Mouse (Mus musculus): Measurements from ENCODE around the gene Rps8. TPM values are rescaled to one million over a fixed set of nuclear protein-coding genes. Genes with fewer than 3 reads are reported as not detected.

Gene Rps8
- polyA plus RNA-seq, 1 experiment from 2014 or later, result 1,111 TPM

DNA sequence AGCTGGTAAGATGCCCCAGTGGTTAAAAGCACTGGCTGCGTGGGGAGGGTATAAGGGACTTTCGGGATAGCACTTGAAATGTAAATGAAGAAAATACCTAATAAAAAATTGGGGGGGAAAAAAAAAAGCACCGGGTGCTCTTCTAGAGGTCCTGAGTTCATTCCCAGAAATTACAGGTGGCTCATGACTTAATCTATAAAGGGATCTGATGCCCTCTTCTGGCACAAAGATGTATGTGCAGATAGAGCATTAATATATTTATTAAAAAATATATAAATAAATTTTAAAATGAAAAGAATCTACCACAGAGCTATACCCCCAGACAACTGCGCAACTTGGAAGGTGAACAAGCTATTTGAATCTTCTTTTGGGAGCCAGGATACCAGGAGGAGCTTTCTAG is 15.4 kb downstream of the Rps8 start:
- no peak overlapping the region for H3K4me2 ChIP-seq (ENCODE audit: low read depth, severe bottlenecking)
- H3K4me3 ChIP-seq (ENCODE audit: low read depth, low read length), result no peak overlapping the region
- DNase-seq (ENCODE audit: low spot score) (no peak), ATAC-seq (ENCODE audit: insufficient number of reproducible peaks, low FRiP score, low TSS enrichment, low read depth) (no peak)
- H3K9me3 ChIP-seq (ENCODE audit: control insufficient read depth, low read length), result no peaks in the 10 kb centered on the region
- no peak overlapping the region for H3K9ac ChIP-seq (ENCODE audit: low read length)
- H3K4me1 ChIP-seq (ENCODE audit: control insufficient read depth, insufficient read depth, low read length), result no peaks in the 10 kb centered on the region
- H3K27ac ChIP-seq (replicated peaks; ENCODE audit: low read depth, low read length), result no peak overlapping the region
- 36% methylated on average over 4 of the region's 4 CpGs for WGBS
- no peaks in the 10 kb centered on the region for H3K27me3 ChIP-seq (ENCODE audit: control insufficient read depth, insufficient read depth, low read length)
- no peaks in the 10 kb centered on the region for H3K36me3 ChIP-seq (ENCODE audit: control insufficient read depth, insufficient read depth, low read length)

DNA sequence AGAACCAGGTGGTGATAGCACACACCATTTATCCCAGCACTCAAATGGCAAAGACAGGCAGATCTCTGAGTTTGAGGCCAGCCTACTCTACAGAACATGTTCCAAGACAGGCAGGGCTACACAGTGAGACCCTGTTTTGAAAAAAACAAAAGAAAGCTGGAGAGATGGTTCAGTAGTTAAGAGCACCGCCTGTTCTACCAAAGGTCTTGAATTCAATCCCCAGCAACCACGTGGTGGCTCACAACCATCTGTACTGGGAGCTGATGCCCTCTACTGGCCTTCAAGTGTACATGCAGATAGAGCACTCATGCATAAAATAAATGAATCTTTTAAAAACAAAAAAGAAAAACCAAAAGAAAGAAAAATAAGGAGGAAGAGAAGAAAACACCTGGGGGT is 16.8 kb downstream of the Rps8 start:
- no peak overlapping the region for H3K4me3 ChIP-seq (ENCODE audit: low read depth, low read length)
- no peaks in the 10 kb centered on the region for H3K4me1 ChIP-seq (ENCODE audit: control insufficient read depth, insufficient read depth, low read length)
- DNase-seq (ENCODE audit: low spot score), result no peak
- no peak overlapping the region for H3K4me2 ChIP-seq (ENCODE audit: low read depth, severe bottlenecking)
- H3K27me3 ChIP-seq (ENCODE audit: control insufficient read depth, insufficient read depth, low read length), result no peaks in the 10 kb centered on the region
- H3K27ac ChIP-seq (replicated peaks; ENCODE audit: low read depth, low read length), result no peak overlapping the region
- H3K9ac ChIP-seq (ENCODE audit: low read length), result no peak overlapping the region
- H3K36me3 ChIP-seq (ENCODE audit: control insufficient read depth, insufficient read depth, low read length), result no peaks in the 10 kb centered on the region
- H3K9me3 ChIP-seq (ENCODE audit: control insufficient read depth, low read length), result no peaks in the 10 kb centered on the region
- no peak for ATAC-seq (ENCODE audit: insufficient number of reproducible peaks, low FRiP score, low TSS enrichment, low read depth)
- 6% methylated on average over 2 of the region's 2 CpGs for WGBS

DNA sequence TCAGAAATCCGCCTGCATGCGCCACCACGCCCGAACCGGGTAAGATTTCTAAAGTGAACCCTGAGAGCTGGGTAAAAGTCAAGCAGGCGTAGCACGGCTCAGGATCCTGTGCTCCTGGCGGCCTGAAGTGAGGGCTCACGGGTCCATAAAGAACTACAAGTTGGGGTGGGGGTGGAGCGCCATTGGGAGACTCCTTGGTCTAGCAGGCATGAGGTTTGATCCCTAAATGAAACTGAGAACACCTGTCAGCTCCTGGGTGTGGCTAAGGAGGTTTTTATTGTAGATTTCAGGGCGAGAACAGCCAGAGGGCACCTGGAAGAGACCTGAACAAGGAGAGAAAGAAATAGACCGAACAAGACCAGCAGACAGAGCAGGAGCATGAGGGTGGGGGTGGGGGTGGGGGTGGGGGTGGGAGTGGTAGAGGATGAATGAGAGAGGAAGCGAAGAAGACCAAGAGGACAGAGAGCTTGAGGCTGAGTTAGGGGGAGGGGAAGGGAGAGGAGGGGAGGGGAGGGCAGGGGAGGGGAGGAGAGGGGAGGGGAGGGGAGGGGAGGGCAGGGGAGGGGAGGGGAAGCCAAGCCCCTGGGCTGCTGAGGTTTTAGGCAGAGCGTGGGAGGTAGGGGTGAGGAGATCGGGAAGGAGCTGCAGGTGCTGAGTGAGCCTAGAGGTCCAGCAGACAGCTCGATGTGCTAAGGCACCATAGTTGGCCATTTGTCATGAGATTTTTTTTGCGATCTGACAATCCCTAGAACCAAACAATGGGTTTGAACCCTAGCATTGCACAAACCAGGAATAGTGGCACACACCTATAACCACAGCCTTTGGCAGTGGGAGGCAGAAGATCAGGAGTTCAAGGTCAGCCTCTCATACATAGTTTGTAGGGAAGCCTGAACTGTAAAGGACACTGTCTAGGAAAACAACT is 17.5 kb downstream of the Rps8 start:
- ATAC-seq (ENCODE audit: insufficient number of reproducible peaks, low FRiP score, low TSS enrichment, low read depth), result no peak
- WGBS, result 67% methylated on average over 16 of the region's 17 CpGs
- no peak overlapping the region for H3K27ac ChIP-seq (replicated peaks; ENCODE audit: low read depth, low read length)

DNA sequence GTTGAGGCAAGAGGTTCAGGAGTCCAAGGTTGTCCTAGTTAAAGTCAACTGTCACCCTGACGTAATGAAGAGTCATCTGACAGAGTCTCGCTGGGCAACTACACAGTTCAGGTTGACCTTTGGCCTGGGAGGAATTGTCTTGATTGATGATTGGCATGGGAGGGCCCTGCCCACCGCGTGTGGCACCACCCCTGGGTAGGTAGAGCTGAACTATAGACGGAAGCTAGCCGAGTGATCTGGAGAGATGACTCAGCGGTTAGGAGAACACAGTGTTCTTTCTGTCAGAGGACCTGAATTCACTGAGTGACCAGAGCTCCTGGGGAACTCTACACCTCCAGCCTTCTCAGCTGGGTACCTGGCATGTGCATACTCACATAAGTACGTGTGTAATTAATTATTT is 20.0 kb downstream of the Rps8 start:
- ATAC-seq (ENCODE audit: insufficient number of reproducible peaks, low FRiP score, low TSS enrichment, low read depth) (no peak), DNase-seq (ENCODE audit: low spot score) (no peak)
- Histone ChIP-seq H3K9me3 (ENCODE audit: control insufficient read depth, low read length) (no peaks in the 10 kb centered on the region), H3K27me3 (ENCODE audit: control insufficient read depth, insufficient read depth, low read length) (peaks cover 22% of the 10 kb centered on the region), H3K4me1 (ENCODE audit: control insufficient read depth, insufficient read depth, low read length) (0 out of 2 replicates have a peak, but pooled peaks cover 4% of the 10 kb centered on the region), H3K4me3 (ENCODE audit: low read depth, low read length) (no peak overlapping the region), H3K36me3 (ENCODE audit: control insufficient read depth, insufficient read depth, low read length) (0 out of 2 replicates have a peak, but pooled peaks cover 2% of the 10 kb centered on the region), H3K4me2 (ENCODE audit: low read depth, severe bottlenecking) (no peak overlapping the region), H3K9ac (ENCODE audit: low read length) (no peak overlapping the region), H3K27ac (replicated peaks; ENCODE audit: low read depth, low read length) (no peak overlapping the region)
- 26% methylated on average over 8 of the region's 8 CpGs for WGBS

More for the DNA sequence above, 17.5 kb downstream of the Rps8 start:
- DNase-seq (ENCODE audit: low spot score), result no peak
- Histone ChIP-seq H3K9me3 (ENCODE audit: control insufficient read depth, low read length) (no peaks in the 10 kb centered on the region), H3K9ac (ENCODE audit: low read length) (no peak overlapping the region), H3K4me3 (ENCODE audit: low read depth, low read length) (no peak overlapping the region), H3K4me1 (ENCODE audit: control insufficient read depth, insufficient read depth, low read length) (no peaks in the 10 kb centered on the region), H3K27me3 (ENCODE audit: control insufficient read depth, insufficient read depth, low read length) (0 out of 2 replicates have a peak, but pooled peaks cover under 1% of the 10 kb centered on the region), H3K36me3 (ENCODE audit: control insufficient read depth, insufficient read depth, low read length) (no peaks in the 10 kb centered on the region), H3K4me2 (ENCODE audit: low read depth, severe bottlenecking) (no peak overlapping the region)

DNA sequence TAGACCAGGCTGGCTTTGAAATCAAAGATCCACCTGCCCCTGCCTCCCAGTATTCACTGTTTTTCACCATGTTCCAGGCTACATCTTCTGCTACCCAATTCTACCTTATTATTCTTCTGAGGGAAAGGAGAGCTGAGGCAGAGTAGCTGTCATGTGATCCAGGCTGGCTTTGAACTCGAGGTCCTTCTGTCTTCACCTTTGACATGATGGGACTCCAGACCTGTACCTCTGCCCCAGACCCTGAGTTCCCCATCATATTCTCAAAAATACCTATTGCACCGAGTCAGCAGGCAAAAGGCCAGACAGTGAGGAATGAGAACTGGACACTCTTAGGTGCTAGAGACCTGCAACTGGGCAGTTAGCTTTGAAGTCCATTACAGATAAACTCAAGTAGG is 21.4 kb downstream of the Rps8 start:
- no peak overlapping the region for H3K4me3 ChIP-seq (ENCODE audit: low read depth, low read length)
- ATAC-seq (ENCODE audit: insufficient number of reproducible peaks, low FRiP score, low TSS enrichment, low read depth) (no peak), DNase-seq (ENCODE audit: low spot score) (no peak)
- 0 out of 2 replicates have a peak, but pooled peaks cover 2% of the 10 kb centered on the region for H3K36me3 ChIP-seq (ENCODE audit: control insufficient read depth, insufficient read depth, low read length)
- H3K4me2 ChIP-seq (ENCODE audit: low read depth, severe bottlenecking), result no peak overlapping the region
- no peak overlapping the region for H3K9ac ChIP-seq (ENCODE audit: low read length)
- WGBS, result 38% methylated on average over 2 of the region's 2 CpGs
- H3K9me3 ChIP-seq (ENCODE audit: control insufficient read depth, low read length), result no peaks in the 10 kb centered on the region
- no peak overlapping the region for H3K27ac ChIP-seq (replicated peaks; ENCODE audit: low read depth, low read length)
- peaks cover 22% of the 10 kb centered on the region for H3K27me3 ChIP-seq (ENCODE audit: control insufficient read depth, insufficient read depth, low read length)
- 0 out of 2 replicates have a peak, but pooled peaks cover 4% of the 10 kb centered on the region for H3K4me1 ChIP-seq (ENCODE audit: control insufficient read depth, insufficient read depth, low read length)

DNA sequence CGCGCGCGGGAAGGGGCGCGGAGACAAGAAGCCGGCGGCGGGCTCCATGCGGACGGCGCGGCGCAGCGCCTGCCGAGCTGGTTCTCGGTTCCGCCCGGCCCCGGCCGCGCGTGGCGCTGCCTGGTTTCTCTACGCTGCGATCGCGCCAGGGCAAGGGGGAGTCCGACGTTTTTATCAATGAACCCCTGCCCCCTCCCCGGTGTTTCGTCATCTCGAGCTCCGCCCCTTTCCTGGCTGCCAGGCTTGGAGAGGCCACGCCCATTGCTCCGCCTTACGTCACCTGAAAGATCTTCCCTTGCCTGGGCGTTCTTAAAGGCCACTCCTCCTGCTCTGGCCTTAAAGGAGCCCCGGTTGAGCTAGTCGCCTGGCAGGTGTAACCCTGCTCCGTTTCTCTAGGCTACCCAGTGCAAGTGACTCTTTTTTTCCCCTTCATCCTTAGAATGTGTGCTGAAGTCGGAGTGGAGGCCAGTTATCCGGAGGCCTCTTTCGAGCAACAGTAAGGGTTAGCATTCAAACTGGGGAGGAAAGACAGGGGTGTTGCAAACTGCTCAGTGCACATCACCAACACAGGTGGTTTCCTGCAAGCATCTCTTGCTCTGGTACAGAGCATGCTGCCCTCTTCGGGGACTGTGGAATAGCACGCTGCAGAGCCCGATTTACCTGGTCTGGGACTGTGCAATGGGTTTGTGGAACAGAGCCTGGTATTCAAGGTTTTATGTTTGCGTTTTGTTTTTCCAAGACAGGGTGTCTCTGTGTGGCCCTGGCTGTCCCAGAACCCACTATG is 22.0 kb downstream of the Rps8 start, which contains the start of gene Plk3:
Gene Plk3, minus strand, starts transcription at position 147 of the 784 bp plus-strand sequence.
- H3K9me3 ChIP-seq (ENCODE audit: control insufficient read depth, low read length), result no peaks in the 10 kb centered on the region
- peak within 1 kb of the TSS; percentile 98 for H3K4me2 ChIP-seq (ENCODE audit: low read depth, severe bottlenecking)
- WGBS, result 2% methylated on average over 48 of the region's 48 CpGs
- H3K27ac ChIP-seq (replicated peaks; ENCODE audit: low read depth, low read length), result no peak within 1 kb of the TSS
- 0 out of 2 replicates have a peak, but pooled peaks cover 4% of the 10 kb centered on the region for H3K4me1 ChIP-seq (ENCODE audit: control insufficient read depth, insufficient read depth, low read length)
- H3K4me3 ChIP-seq (ENCODE audit: low read depth, low read length), result peak within 1 kb of the TSS; percentile 78
- H3K27me3 ChIP-seq (ENCODE audit: control insufficient read depth, insufficient read depth, low read length), result peaks cover 22% of the 10 kb centered on the region
- ATAC-seq (ENCODE audit: insufficient number of reproducible peaks, low FRiP score, low TSS enrichment, low read depth) (peak; percentile 88), DNase-seq (ENCODE audit: low spot score) (peak; percentile 98)
- H3K9ac ChIP-seq (ENCODE audit: low read length), result peak within 1 kb of the TSS; percentile 69
- H3K36me3 ChIP-seq (ENCODE audit: control insufficient read depth, insufficient read depth, low read length), result 0 out of 2 replicates have a peak, but pooled peaks cover 2% of the 10 kb centered on the region

DNA sequence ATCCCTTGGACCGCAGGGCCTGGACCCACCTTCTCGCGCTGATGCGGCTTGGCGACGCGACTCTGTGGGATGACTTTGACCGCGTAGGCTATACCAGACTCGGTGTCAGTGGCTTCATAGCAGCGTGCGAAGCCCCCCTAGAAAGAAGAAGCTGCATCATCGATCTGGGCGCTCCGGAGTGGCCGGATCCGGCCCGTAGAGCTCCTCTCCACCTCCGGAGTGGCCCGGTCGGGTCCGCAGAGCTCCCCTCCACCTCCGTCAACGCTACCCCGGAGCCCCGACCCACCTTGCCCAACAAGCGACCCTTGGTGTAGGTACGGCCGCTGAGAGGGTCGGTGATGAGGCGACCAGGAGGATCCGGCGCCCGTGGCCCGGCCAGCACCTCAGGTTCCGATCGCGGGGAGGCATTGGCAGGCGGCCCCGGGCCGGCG is 22.7 kb downstream of the Rps8 start:
- Histone ChIP-seq H3K36me3 (ENCODE audit: control insufficient read depth, insufficient read depth, low read length) (0 out of 2 replicates have a peak, but pooled peaks cover 2% of the 10 kb centered on the region), H3K27me3 (ENCODE audit: control insufficient read depth, insufficient read depth, low read length) (peaks cover 22% of the 10 kb centered on the region), H3K9ac (ENCODE audit: low read length) (peak overlapping the region; percentile 69), H3K4me3 (ENCODE audit: low read depth, low read length) (peak overlapping the region; percentile 78), H3K4me1 (ENCODE audit: control insufficient read depth, insufficient read depth, low read length) (0 out of 2 replicates have a peak, but pooled peaks cover 4% of the 10 kb centered on the region), H3K9me3 (ENCODE audit: control insufficient read depth, low read length) (no peaks in the 10 kb centered on the region), H3K27ac (replicated peaks; ENCODE audit: low read depth, low read length) (no peak overlapping the region), H3K4me2 (ENCODE audit: low read depth, severe bottlenecking) (peak overlapping the region; percentile 98)
- DNase-seq (ENCODE audit: low spot score) (peak; percentile 63), ATAC-seq (ENCODE audit: insufficient number of reproducible peaks, low FRiP score, low TSS enrichment, low read depth) (peak; percentile 14; the same call in 1 of the 2 replicates)
- under 1% methylated on average over 42 of the region's 42 CpGs for WGBS

DNA sequence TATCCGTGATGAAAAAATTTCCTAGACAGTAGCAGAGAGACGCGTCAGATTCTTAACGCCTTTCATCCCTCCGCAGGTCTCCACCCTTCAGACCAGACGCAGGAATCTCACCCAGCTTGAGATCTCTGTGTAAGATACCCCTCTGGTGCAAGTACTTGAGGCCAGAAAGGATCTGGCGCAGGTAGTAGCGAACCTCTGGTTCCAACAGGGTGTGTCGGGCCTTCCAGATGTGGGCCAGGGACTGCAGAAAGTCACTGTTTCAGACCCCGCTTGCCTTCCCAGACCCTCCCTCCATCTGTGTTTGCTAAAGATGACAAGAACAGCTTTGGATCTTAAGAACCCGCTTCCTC is 23.3 kb downstream of the Rps8 start:
- ATAC-seq (ENCODE audit: insufficient number of reproducible peaks, low FRiP score, low TSS enrichment, low read depth) (no peak), DNase-seq (ENCODE audit: low spot score) (no peak)
- H3K27ac ChIP-seq (replicated peaks; ENCODE audit: low read depth, low read length), result no peak overlapping the region
- 11% methylated on average over 11 of the region's 11 CpGs for WGBS
- peak overlapping the region; percentile 78; the same call in 1 of the 2 replicates for H3K4me3 ChIP-seq (ENCODE audit: low read depth, low read length)
- peaks cover 22% of the 10 kb centered on the region for H3K27me3 ChIP-seq (ENCODE audit: control insufficient read depth, insufficient read depth, low read length)
- 0 out of 2 replicates have a peak, but pooled peaks cover 4% of the 10 kb centered on the region for H3K4me1 ChIP-seq (ENCODE audit: control insufficient read depth, insufficient read depth, low read length)
- H3K36me3 ChIP-seq (ENCODE audit: control insufficient read depth, insufficient read depth, low read length), result 0 out of 2 replicates have a peak, but pooled peaks cover 2% of the 10 kb centered on the region
- peak overlapping the region; percentile 98 for H3K4me2 ChIP-seq (ENCODE audit: low read depth, severe bottlenecking)
- H3K9me3 ChIP-seq (ENCODE audit: control insufficient read depth, low read length), result no peaks in the 10 kb centered on the region
- H3K9ac ChIP-seq (ENCODE audit: low read length), result no peak overlapping the region
